Mouse (Mus musculus): ENCODE measurements around the gene Ciart. TPM values are rescaled to one million over a fixed set of nuclear protein-coding genes. Genes with fewer than 3 reads are reported as not detected.

The Ciart gene
- polyA plus RNA-seq, 1 experiment from 2014 or later: 1.3 TPM

GRCm38 (mm10) chr3:95893126-95893525 is 11.1 kb upstream of the Ciart start:
- 0 out of 2 replicates have a peak, but pooled peaks cover 3% of the 10 kb centered on the region for H3K4me1 ChIP-seq (replicated peaks; ENCODE audit: control insufficient read depth, insufficient read depth, low read length)
- peaks cover 3% of the 10 kb centered on the region; the same call in 1 of the 2 replicates for H3K36me3 ChIP-seq (ENCODE audit: control insufficient read depth, insufficient read depth)
- peak overlapping the region; percentile 71; the same call in 1 of the 2 replicates for H3K9ac ChIP-seq (ENCODE audit: low read depth, low read length)
- no peak for ATAC-seq
- H3K4me3 ChIP-seq (ENCODE audit: low read depth, low read length): peak overlapping the region; percentile 67
- no peak for TF ChIP-seq CTCF (IDR thresholded peaks at IDR 0.05; ENCODE audit: low read depth)
- peak overlapping the region; percentile 57 for H3K4me2 ChIP-seq (replicated peaks; ENCODE audit: low read depth)
- H3K9me3 ChIP-seq (ENCODE audit: control insufficient read depth): no peaks in the 10 kb centered on the region
- peak overlapping the region; percentile 60 for H3K27ac ChIP-seq (ENCODE audit: low read depth, low read length)
- WGBS: 16% methylated on average over 7 of the region's 7 CpGs
- H3K27me3 ChIP-seq (replicated peaks; ENCODE audit: control insufficient read depth, insufficient read depth, low read length): no peaks in the 10 kb centered on the region

GRCm38 (mm10) chr3:95892066-95893052 is 10.3 kb upstream of the Ciart start:
- ATAC-seq: no peak
- TF ChIP-seq CTCF (IDR thresholded peaks at IDR 0.05; ENCODE audit: low read depth): no peak

GRCm38 (mm10) chr3:95891211-95892065 is 9.4 kb upstream of the Ciart start, which contains the start of gene BC028528:
Gene BC028528, minus strand, starts transcription at chr3:95892005.
- 0 out of 2 replicates have a peak, but pooled peaks cover 3% of the 10 kb centered on the region for H3K4me1 ChIP-seq (replicated peaks; ENCODE audit: control insufficient read depth, insufficient read depth, low read length)
- TF ChIP-seq CTCF (IDR thresholded peaks at IDR 0.05; ENCODE audit: low read depth): no peak
- no peaks in the 10 kb centered on the region for H3K36me3 ChIP-seq (ENCODE audit: control insufficient read depth, insufficient read depth)
- WGBS: 28% methylated on average over 12 of the region's 12 CpGs
- H3K4me3 ChIP-seq (ENCODE audit: low read depth, low read length): peak within 1 kb of the TSS; percentile 27
- H3K4me2 ChIP-seq (replicated peaks; ENCODE audit: low read depth): peak within 1 kb of the TSS; percentile 44
- H3K27me3 ChIP-seq (replicated peaks; ENCODE audit: control insufficient read depth, insufficient read depth, low read length): no peaks in the 10 kb centered on the region
- H3K9me3 ChIP-seq (ENCODE audit: control insufficient read depth): no peaks in the 10 kb centered on the region
- H3K27ac ChIP-seq (ENCODE audit: low read depth, low read length): peak within 1 kb of the TSS; percentile 41
- ATAC-seq: no peak
- H3K9ac ChIP-seq (ENCODE audit: low read depth, low read length): peak within 1 kb of the TSS; percentile 26; the same call in 1 of the 2 replicates

More at GRCm38 (mm10) chr3:95892066-95893052, 10.3 kb upstream of the Ciart start:
- Histone ChIP-seq H3K27me3 (replicated peaks; ENCODE audit: control insufficient read depth, insufficient read depth, low read length) (no peaks in the 10 kb centered on the region), H3K27ac (ENCODE audit: low read depth, low read length) (peak overlapping the region; percentile 30; the same call in 1 of the 2 replicates), H3K4me2 (replicated peaks; ENCODE audit: low read depth) (peak overlapping the region; percentile 44), H3K4me1 (replicated peaks; ENCODE audit: control insufficient read depth, insufficient read depth, low read length) (0 out of 2 replicates have a peak, but pooled peaks cover 3% of the 10 kb centered on the region), H3K36me3 (ENCODE audit: control insufficient read depth, insufficient read depth) (no peaks in the 10 kb centered on the region), H3K9ac (ENCODE audit: low read depth, low read length) (peak overlapping the region; percentile 26; the same call in 1 of the 2 replicates), H3K9me3 (ENCODE audit: control insufficient read depth) (no peaks in the 10 kb centered on the region), H3K4me3 (ENCODE audit: low read depth, low read length) (no peak overlapping the region; the same call in 1 of the 2 replicates)
- WGBS: 42% methylated on average over 11 of the region's 11 CpGs

GRCm38 (mm10) chr3:95889664-95890063 is 7.6 kb upstream of the Ciart start:
- Histone ChIP-seq H3K4me1 (replicated peaks; ENCODE audit: control insufficient read depth, insufficient read depth, low read length) (0 out of 2 replicates have a peak, but pooled peaks cover 3% of the 10 kb centered on the region), H3K9me3 (ENCODE audit: control insufficient read depth) (no peaks in the 10 kb centered on the region), H3K9ac (ENCODE audit: low read depth, low read length) (no peak overlapping the region), H3K27ac (ENCODE audit: low read depth, low read length) (no peak overlapping the region), H3K4me3 (ENCODE audit: low read depth, low read length) (no peak overlapping the region), H3K27me3 (replicated peaks; ENCODE audit: control insufficient read depth, insufficient read depth, low read length) (no peaks in the 10 kb centered on the region), H3K36me3 (ENCODE audit: control insufficient read depth, insufficient read depth) (no peaks in the 10 kb centered on the region; the same call in 1 of the 2 replicates), H3K4me2 (replicated peaks; ENCODE audit: low read depth) (no peak overlapping the region)
- no peak for ATAC-seq
- 87% methylated on average over 3 of the region's 3 CpGs for WGBS
- no peak for TF ChIP-seq CTCF (IDR thresholded peaks at IDR 0.05; ENCODE audit: low read depth)

- H3K4me1 ChIP-seq (replicated peaks; ENCODE audit: control insufficient read depth, insufficient read depth, low read length): no peaks in the 10 kb centered on the region
- WGBS: 57% methylated on average over 4 of the region's 4 CpGs
- no peak overlapping the region for H3K9ac ChIP-seq (ENCODE audit: low read depth, low read length)
- H3K27me3 ChIP-seq (replicated peaks; ENCODE audit: control insufficient read depth, insufficient read depth, low read length): no peaks in the 10 kb centered on the region
- no peaks in the 10 kb centered on the region for H3K9me3 ChIP-seq (ENCODE audit: control insufficient read depth)
- no peak for TF ChIP-seq CTCF (IDR thresholded peaks at IDR 0.05; ENCODE audit: low read depth)
- no peak overlapping the region for H3K27ac ChIP-seq (ENCODE audit: low read depth, low read length)
- H3K36me3 ChIP-seq (ENCODE audit: control insufficient read depth, insufficient read depth): no peaks in the 10 kb centered on the region; the same call in 1 of the 2 replicates
- 0 out of 2 replicates have a peak, but pooled peaks have one; percentile 10 for ATAC-seq
- no peak overlapping the region for H3K4me2 ChIP-seq (replicated peaks; ENCODE audit: low read depth)
- no peak overlapping the region for H3K4me3 ChIP-seq (ENCODE audit: low read depth, low read length)
These were observed 5.5 kb upstream of the Ciart start for GRCm38 (mm10) chr3:95887596-95887995.
